Comparison of ENCODE assay signal across 11 mouse cellular contexts in the genomic region with DNA sequence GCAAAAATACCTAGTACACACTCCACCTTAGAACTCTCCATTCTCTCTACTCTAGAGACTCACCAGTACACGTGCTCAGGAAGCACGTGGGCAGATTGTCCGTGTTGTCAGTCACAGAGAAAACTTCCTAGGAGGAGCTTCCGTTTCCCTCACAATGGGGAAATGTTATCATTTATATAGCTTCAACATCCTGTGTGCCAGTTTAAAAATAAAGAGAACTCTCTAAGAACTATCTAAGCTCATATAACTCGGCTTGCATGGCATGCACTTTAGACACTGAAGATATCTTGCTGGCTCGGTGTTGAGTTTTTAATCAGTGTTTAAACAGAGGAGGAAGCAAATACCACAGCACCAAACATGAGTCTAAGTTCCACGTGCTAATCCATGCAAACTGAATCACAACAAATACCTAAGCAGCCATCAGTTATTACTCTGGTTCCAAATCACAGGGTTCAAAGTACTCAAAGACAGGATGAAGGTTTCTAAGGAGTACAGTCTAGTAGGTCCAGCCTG.
DNase-seq lines count a peak whose midpoint lies in the region; ATAC-seq and TF ChIP-seq lines count a peak whose summit lies in the region.
"Had no signal": no experiment of that assay in that cellular context is flagged by ENCODE, and none has a peak within 500 bp of the region (broad histone marks: within the 10 kb centered on the region; RNA-seq: fewer than 3 reads in every experiment).

No protein-coding gene starts in this region.

- H3K36me3 ChIP-seq in embryonic facial prominence, embryonic 15.5 days = no peaks in the 10 kb centered on the region
- H3K36me3 ChIP-seq in embryonic facial prominence, embryonic 10.5 days (replicated peaks) = no peaks in the 10 kb centered on the region
- no peaks in the 10 kb centered on the region for H3K36me3 ChIP-seq in kidney, embryonic 15.5 days
- H3K36me3 ChIP-seq in intestine, embryonic 16.5 days (ENCODE audit: control insufficient read depth, insufficient read depth, low read length) = no peaks in the 10 kb centered on the region
- H3K36me3 ChIP-seq in small intestine, adult 2 months (ENCODE audit: control insufficient read depth, insufficient read depth, low read length) = no peaks in the 10 kb centered on the region

- no peak overlapping the region for H3K4me3 ChIP-seq in embryonic facial prominence, embryonic 15.5 days (replicated peaks)
- no peak overlapping the region for H3K4me3 ChIP-seq in embryonic facial prominence, embryonic 10.5 days
- no peak overlapping the region for H3K4me3 ChIP-seq in kidney, embryonic 15.5 days (replicated peaks)
- no peak overlapping the region for H3K4me3 ChIP-seq in intestine, embryonic 16.5 days (ENCODE audit: low read length)
- no peak overlapping the region for H3K4me3 ChIP-seq in small intestine, adult 2 months (ENCODE audit: low read depth, low read length)

- no peak for DNase-seq in embryonic facial prominence, embryonic 10.5 days (ENCODE audit: low spot score)
- DNase-seq in kidney, postnatal 4 days = no peak
- DNase-seq in left cerebral cortex, postnatal 25 days (ENCODE audit: low spot score in 2 of 2) = no peak
- DNase-seq: cerebellum, postnatal 10 days; forebrain, postnatal 0 days; spleen, adult 18-20 months had no signal

- WGBS in embryonic facial prominence, embryonic 15.5 days = 60% methylated on average over 7 of the region's 7 CpGs
- WGBS in embryonic facial prominence, embryonic 10.5 days = 81% methylated on average over 7 of the region's 7 CpGs
- WGBS in kidney, embryonic 15.5 days = 67% methylated on average over 7 of the region's 7 CpGs
- WGBS in intestine, embryonic 16.5 days = 47% methylated on average over 7 of the region's 7 CpGs
- 4% methylated on average over 7 of the region's 7 CpGs for WGBS in small intestine, adult 2 months

- intact Hi-C loops in left cerebral cortex, postnatal 25 days (cut with DNase I) = no loop called here

- no peak overlapping the region for H3K9ac ChIP-seq in embryonic facial prominence, embryonic 15.5 days
- H3K9ac ChIP-seq in kidney, embryonic 15.5 days = no peak overlapping the region
- H3K9ac ChIP-seq in intestine, embryonic 16.5 days (ENCODE audit: low read depth, low read length) = no peak overlapping the region
- H3K9ac ChIP-seq: forebrain, postnatal 0 days had no signal

- no peaks in the 10 kb centered on the region for H3K27me3 ChIP-seq in embryonic facial prominence, embryonic 15.5 days
- H3K27me3 ChIP-seq in embryonic facial prominence, embryonic 10.5 days (replicated peaks; ENCODE audit: low read depth, poor library complexity, severe bottlenecking) = no peaks in the 10 kb centered on the region
- H3K27me3 ChIP-seq in kidney, embryonic 15.5 days = no peaks in the 10 kb centered on the region
- H3K27me3 ChIP-seq in intestine, embryonic 16.5 days (replicated peaks; ENCODE audit: control insufficient read depth, insufficient read depth, low read length) = no peaks in the 10 kb centered on the region
- H3K27me3 ChIP-seq in small intestine, adult 2 months (ENCODE audit: control insufficient read depth, insufficient read depth, low read length) = no peaks in the 10 kb centered on the region

- no peaks in the 10 kb centered on the region for H3K9me3 ChIP-seq in embryonic facial prominence, embryonic 15.5 days (replicated peaks)
- no peaks in the 10 kb centered on the region for H3K9me3 ChIP-seq in embryonic facial prominence, embryonic 10.5 days
- no peaks in the 10 kb centered on the region for H3K9me3 ChIP-seq in kidney, embryonic 15.5 days (replicated peaks)
- no peaks in the 10 kb centered on the region for H3K9me3 ChIP-seq in intestine, embryonic 16.5 days (ENCODE audit: control insufficient read depth, low read length)

- H3K27ac ChIP-seq in embryonic facial prominence, embryonic 15.5 days (replicated peaks) = 0 out of 2 replicates have a peak overlapping the region, but pooled peaks have one; percentile 28
- no peak overlapping the region for H3K27ac ChIP-seq in embryonic facial prominence, embryonic 10.5 days (replicated peaks)
- 0 out of 2 replicates have a peak overlapping the region, but pooled peaks have one; percentile 41 for H3K27ac ChIP-seq in kidney, embryonic 15.5 days
- peak overlapping the region; percentile 23 for H3K27ac ChIP-seq in intestine, embryonic 16.5 days (ENCODE audit: low read length)
- peak overlapping the region; percentile 50 for H3K27ac ChIP-seq in small intestine, adult 2 months (ENCODE audit: insufficient read depth, low read depth, low read length)

- no peak for TF ChIP-seq POLR2A in small intestine, adult 2 months (IDR thresholded peaks at IDR 0.05; ENCODE audit: low read depth, low read length)

- H3K4me2 ChIP-seq in embryonic facial prominence, embryonic 15.5 days (replicated peaks) = no peak overlapping the region
- no peak overlapping the region for H3K4me2 ChIP-seq in kidney, embryonic 15.5 days
- H3K4me2 ChIP-seq in intestine, embryonic 16.5 days (ENCODE audit: low read depth, low read length) = no peak overlapping the region

- no peak for TF ChIP-seq CTCF in small intestine, adult 2 months (IDR thresholded peaks at IDR 0.05; ENCODE audit: extremely low read depth, insufficient read length, insufficient replicate concordance, low read depth, low read length)

- H3K4me1 ChIP-seq in embryonic facial prominence, embryonic 15.5 days = peaks cover 33% of the 10 kb centered on the region
- H3K4me1 ChIP-seq in embryonic facial prominence, embryonic 10.5 days = peaks cover 61% of the 10 kb centered on the region
- H3K4me1 ChIP-seq in kidney, embryonic 15.5 days = peaks cover 29% of the 10 kb centered on the region
- peaks cover 27% of the 10 kb centered on the region for H3K4me1 ChIP-seq in intestine, embryonic 16.5 days (ENCODE audit: control insufficient read depth, insufficient read depth, low read length)
- peaks cover 14% of the 10 kb centered on the region; the same call in 1 of the 2 replicates for H3K4me1 ChIP-seq in small intestine, adult 2 months (ENCODE audit: control insufficient read depth, insufficient read depth, insufficient read length, low read length)

- no peak for ATAC-seq in embryonic facial prominence, embryonic 15.5 days (ENCODE audit: insufficient number of reproducible peaks, low FRiP score, low TSS enrichment, low read depth)
- no peak for ATAC-seq in kidney, embryonic 15.5 days (replicated peaks; ENCODE audit: low FRiP score)
- ATAC-seq in intestine, embryonic 16.5 days = peak; percentile 55; the same call in 1 of the 2 replicates
- no peak for ATAC-seq in megakaryocyte-erythroid progenitor cell, adult 5-6 weeks (replicated peaks; ENCODE audit: low FRiP score, low TSS enrichment, poor library complexity, severe bottlenecking)
